Mouse (Mus musculus): ENCODE data around the gene Dennd4c.

GRCm38 (mm10) chr4:86726141-86726540 is 22.2 kb upstream of the Dennd4c start:
- no peak for TF ChIP-seq CTCF (conservative IDR thresholded peaks at IDR 0.05 in 1 of 2, IDR thresholded peaks at IDR 0.05 in 1 of 2; ENCODE audit: low read depth in 2 of 2, low read length in 2 of 2)
- TF ChIP-seq SMC3 (IDR thresholded peaks at IDR 0.05; ENCODE audit: low read depth, low read length), result no peak
- TF ChIP-seq TCF12 (IDR thresholded peaks at IDR 0.05; ENCODE audit: low read depth, low read length), result no peak
- TF ChIP-seq POLR2A (IDR thresholded peaks at IDR 0.05; ENCODE audit: low read depth, low read length), result no peak
- TF ChIP-seq EP300 (IDR thresholded peaks at IDR 0.05; ENCODE audit: low read length), result no peak
- no peak for TF ChIP-seq JUND (conservative IDR thresholded peaks at IDR 0.05; ENCODE audit: low read depth, low read length)
- no peak for TF ChIP-seq POLR2AphosphoS2 (IDR thresholded peaks at IDR 0.05; ENCODE audit: low read depth, low read length)
- TF ChIP-seq E2F4 (IDR thresholded peaks at IDR 0.05; ENCODE audit: insufficient replicate concordance, low read depth, low read length), result no peak
- no peak for TF ChIP-seq GABPA (IDR thresholded peaks at IDR 0.05; ENCODE audit: insufficient replicate concordance, low read depth, low read length)
